Mouse (Mus musculus): ENCODE measurements around the gene Thbs3. TPM values are rescaled to one million over a fixed set of nuclear protein-coding genes. Genes with fewer than 3 reads are reported as not detected.

Gene Thbs3
- polyA plus RNA-seq, 2 experiments = 78.9 to 244 TPM

- Histone ChIP-seq H3K4me1 (ENCODE audit: control insufficient read depth, insufficient read depth, low read length) (peaks cover 22% of the 10 kb centered on the region), H3K9me3 (ENCODE audit: control insufficient read depth, low read length) (no peaks in the 10 kb centered on the region), H3K9ac (ENCODE audit: low read depth, low read length, severe bottlenecking) (peak within 1 kb of the TSS; percentile 45), H3K27me3 (ENCODE audit: control insufficient read depth, insufficient read depth, low read length) (no peaks in the 10 kb centered on the region), H3K4me3 (replicated peaks; ENCODE audit: low read length) (peak within 1 kb of the TSS; percentile 39), H3K27ac (replicated peaks; ENCODE audit: low read depth, low read length) (peak within 1 kb of the TSS; percentile 91), H3K36me3 (ENCODE audit: control insufficient read depth, insufficient read depth, low read length) (peaks cover 26% of the 10 kb centered on the region), H3K4me2 (replicated peaks; ENCODE audit: low read depth, low read length, severe bottlenecking) (peak within 1 kb of the TSS; percentile 72)
- ATAC-seq (ENCODE audit: low FRiP score, low read depth) (peak; percentile 14; the same call in 1 of the 2 replicates), DNase-seq (ENCODE audit: low spot score) (no peak)
- WGBS = 6% methylated on average over 19 of the region's 21 CpGs
- TF ChIP-seq POLR2A (IDR thresholded peaks at IDR 0.05; ENCODE audit: borderline replicate concordance, extremely low read depth, insufficient read depth, insufficient read length) = no peak
These were observed 11.9 kb downstream of the Thbs3 start, which contains the start of gene Mtx1 for GRCm38 (mm10) chr3:89226900-89227299. Mtx1 (minus strand) TSS chr3:89227088.

- DNase-seq (ENCODE audit: low spot score) = peak; percentile 95
- Histone ChIP-seq H3K4me2 (replicated peaks; ENCODE audit: low read depth, low read length, severe bottlenecking) (peak overlapping the region; percentile 72), H3K27ac (replicated peaks; ENCODE audit: low read depth, low read length) (peak overlapping the region; percentile 91), H3K36me3 (ENCODE audit: control insufficient read depth, insufficient read depth, low read length) (peaks cover 26% of the 10 kb centered on the region), H3K9me3 (ENCODE audit: control insufficient read depth, low read length) (no peaks in the 10 kb centered on the region), H3K4me3 (replicated peaks; ENCODE audit: low read length) (peak overlapping the region; percentile 39), H3K27me3 (ENCODE audit: control insufficient read depth, insufficient read depth, low read length) (no peaks in the 10 kb centered on the region), H3K9ac (ENCODE audit: low read depth, low read length, severe bottlenecking) (peak overlapping the region; percentile 45), H3K4me1 (ENCODE audit: control insufficient read depth, insufficient read depth, low read length) (peaks cover 22% of the 10 kb centered on the region)
- 4% methylated on average over 38 of the region's 41 CpGs for WGBS
- peak; percentile 89 for ATAC-seq (ENCODE audit: low FRiP score, low read depth)
- TF ChIP-seq POLR2A (IDR thresholded peaks at IDR 0.05; ENCODE audit: borderline replicate concordance, extremely low read depth, insufficient read depth, insufficient read length) = peak; percentile 91; the same call in 1 of the 2 replicates
These were observed 12.6 kb downstream of the Thbs3 start for GRCm38 (mm10) chr3:89227307-89228179.

- ATAC-seq (ENCODE audit: low FRiP score, low read depth) (peak; percentile 49), DNase-seq (ENCODE audit: low spot score) (peak; percentile 84)
- H3K9ac ChIP-seq (ENCODE audit: low read depth, low read length, severe bottlenecking) = peak overlapping the region; percentile 45; the same call in 1 of the 2 replicates
- under 1% methylated on average over 20 of the region's 20 CpGs for WGBS
- peaks cover 22% of the 10 kb centered on the region for H3K4me1 ChIP-seq (ENCODE audit: control insufficient read depth, insufficient read depth, low read length)
- H3K4me3 ChIP-seq (replicated peaks; ENCODE audit: low read length) = peak overlapping the region; percentile 39
- peak overlapping the region; percentile 91 for H3K27ac ChIP-seq (replicated peaks; ENCODE audit: low read depth, low read length)
- H3K36me3 ChIP-seq (ENCODE audit: control insufficient read depth, insufficient read depth, low read length) = peaks cover 19% of the 10 kb centered on the region
- H3K27me3 ChIP-seq (ENCODE audit: control insufficient read depth, insufficient read depth, low read length) = no peaks in the 10 kb centered on the region
- TF ChIP-seq POLR2A (IDR thresholded peaks at IDR 0.05; ENCODE audit: borderline replicate concordance, extremely low read depth, insufficient read depth, insufficient read length) = no peak
- H3K9me3 ChIP-seq (ENCODE audit: control insufficient read depth, low read length) = no peaks in the 10 kb centered on the region
- H3K4me2 ChIP-seq (replicated peaks; ENCODE audit: low read depth, low read length, severe bottlenecking) = peak overlapping the region; percentile 72
These were observed 13.2 kb downstream of the Thbs3 start for GRCm38 (mm10) chr3:89228180-89228549.

DNA sequence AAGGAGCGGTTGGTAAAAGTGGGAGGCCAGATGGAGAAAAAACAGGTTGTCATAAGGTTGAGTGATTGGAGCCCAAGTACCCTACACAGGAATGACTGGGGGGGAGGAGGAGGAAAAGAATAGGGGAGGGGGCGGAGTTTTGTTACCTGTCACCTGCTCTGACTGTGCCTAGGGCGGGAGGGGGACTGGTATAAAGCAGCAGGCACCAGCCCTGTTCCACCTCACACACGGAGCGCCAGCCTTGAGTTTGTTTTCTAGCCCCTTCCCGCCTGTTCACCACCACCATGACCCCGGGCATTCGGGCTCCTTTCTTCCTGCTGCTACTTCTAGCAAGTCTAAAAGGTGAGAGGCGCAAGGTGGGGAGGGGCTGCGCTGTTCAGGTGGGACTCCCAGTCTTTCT is 13.9 kb downstream of the Thbs3 start, which contains the start of gene Muc1:
Gene Muc1, plus strand, starts transcription at position 222 of the 400 bp plus-strand sequence.
- DNase-seq (ENCODE audit: low spot score) (no peak), ATAC-seq (ENCODE audit: low FRiP score, low read depth) (no peak)
- 29% methylated on average over 9 of the region's 10 CpGs for WGBS
- Histone ChIP-seq H3K4me1 (ENCODE audit: control insufficient read depth, insufficient read depth, low read length) (peaks cover 22% of the 10 kb centered on the region), H3K27ac (replicated peaks; ENCODE audit: low read depth, low read length) (peak within 1 kb of the TSS; percentile 91), H3K27me3 (ENCODE audit: control insufficient read depth, insufficient read depth, low read length) (no peaks in the 10 kb centered on the region), H3K4me2 (replicated peaks; ENCODE audit: low read depth, low read length, severe bottlenecking) (peak within 1 kb of the TSS; percentile 72), H3K9me3 (ENCODE audit: control insufficient read depth, low read length) (no peaks in the 10 kb centered on the region), H3K4me3 (replicated peaks; ENCODE audit: low read length) (peak within 1 kb of the TSS; percentile 39), H3K9ac (ENCODE audit: low read depth, low read length, severe bottlenecking) (peak within 1 kb of the TSS; percentile 45), H3K36me3 (ENCODE audit: control insufficient read depth, insufficient read depth, low read length) (peaks cover 18% of the 10 kb centered on the region)
- TF ChIP-seq POLR2A (IDR thresholded peaks at IDR 0.05; ENCODE audit: borderline replicate concordance, extremely low read depth, insufficient read depth, insufficient read length) = no peak

DNA sequence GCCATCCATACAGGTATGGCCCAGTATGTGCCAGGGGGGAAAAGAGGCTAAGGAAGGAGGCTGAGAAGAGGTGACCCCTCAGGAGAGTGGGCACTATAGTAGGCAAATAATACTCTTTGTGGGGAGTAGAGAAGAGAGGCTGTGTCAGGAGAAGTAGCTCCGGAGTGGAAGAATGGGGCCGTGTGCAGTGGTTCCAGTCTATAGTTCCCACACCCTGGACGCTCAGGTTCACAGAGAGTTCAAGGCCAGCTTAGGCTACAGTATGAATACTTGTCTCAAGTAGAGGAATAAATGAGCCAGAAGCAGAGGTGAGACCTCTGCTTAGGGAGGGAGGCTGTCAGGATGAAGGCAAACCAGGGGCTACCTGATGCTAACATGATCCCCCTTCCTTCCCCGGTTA is 14.3 kb downstream of the Thbs3 start:
- no peak for ATAC-seq (ENCODE audit: low FRiP score, low read depth)
- no peak overlapping the region for H3K9ac ChIP-seq (ENCODE audit: low read depth, low read length, severe bottlenecking)
- 59% methylated on average over 4 of the region's 4 CpGs for WGBS
- no peak overlapping the region for H3K27ac ChIP-seq (replicated peaks; ENCODE audit: low read depth, low read length)
- peaks cover 22% of the 10 kb centered on the region for H3K4me1 ChIP-seq (ENCODE audit: control insufficient read depth, insufficient read depth, low read length)
- no peaks in the 10 kb centered on the region for H3K9me3 ChIP-seq (ENCODE audit: control insufficient read depth, low read length)
- TF ChIP-seq POLR2A (IDR thresholded peaks at IDR 0.05; ENCODE audit: borderline replicate concordance, extremely low read depth, insufficient read depth, insufficient read length) = no peak
- no peak overlapping the region for H3K4me3 ChIP-seq (replicated peaks; ENCODE audit: low read length)
- no peak overlapping the region for H3K4me2 ChIP-seq (replicated peaks; ENCODE audit: low read depth, low read length, severe bottlenecking)
- no peaks in the 10 kb centered on the region for H3K27me3 ChIP-seq (ENCODE audit: control insufficient read depth, insufficient read depth, low read length)
- DNase-seq (ENCODE audit: low spot score) = no peak
- H3K36me3 ChIP-seq (ENCODE audit: control insufficient read depth, insufficient read depth, low read length) = peaks cover 23% of the 10 kb centered on the region

Data from limb, embryonic 14.5 days (tissue).